Mouse (Mus musculus): ENCODE data around the gene Gmppb. TPM values are rescaled to one million over a fixed set of nuclear protein-coding genes. Genes with fewer than 3 reads are reported as not detected.

Gmppb gene
- polyA plus RNA-seq, 1 experiment from 2014 or later: 146 TPM

GRCm38 (mm10) chr9:108082549-108082948 lies 33.5 kb downstream of the Gmppb start:
- no peak for TF ChIP-seq CTCF (IDR thresholded peaks at IDR 0.05; ENCODE audit: low read depth)
- H3K27ac ChIP-seq (ENCODE audit: low read depth, low read length): no peak overlapping the region
- H3K4me3 ChIP-seq (ENCODE audit: low read depth, low read length): 0 out of 2 replicates have a peak overlapping the region, but pooled peaks have one; percentile 9
- H3K4me2 ChIP-seq (replicated peaks; ENCODE audit: low read depth): peak overlapping the region; percentile 39
- H3K4me1 ChIP-seq (replicated peaks; ENCODE audit: control insufficient read depth, insufficient read depth, low read length): peaks cover 17% of the 10 kb centered on the region
- no peak for ATAC-seq
- H3K9ac ChIP-seq (ENCODE audit: low read depth, low read length): peak overlapping the region; percentile 4; the same call in 1 of the 2 replicates
- no peaks in the 10 kb centered on the region for H3K9me3 ChIP-seq (ENCODE audit: control insufficient read depth)
- no peaks in the 10 kb centered on the region for H3K27me3 ChIP-seq (replicated peaks; ENCODE audit: control insufficient read depth, insufficient read depth, low read length)
- WGBS: 1% methylated on average over 19 of the region's 19 CpGs
- H3K36me3 ChIP-seq (ENCODE audit: control insufficient read depth, insufficient read depth): peaks cover 30% of the 10 kb centered on the region

DNA sequence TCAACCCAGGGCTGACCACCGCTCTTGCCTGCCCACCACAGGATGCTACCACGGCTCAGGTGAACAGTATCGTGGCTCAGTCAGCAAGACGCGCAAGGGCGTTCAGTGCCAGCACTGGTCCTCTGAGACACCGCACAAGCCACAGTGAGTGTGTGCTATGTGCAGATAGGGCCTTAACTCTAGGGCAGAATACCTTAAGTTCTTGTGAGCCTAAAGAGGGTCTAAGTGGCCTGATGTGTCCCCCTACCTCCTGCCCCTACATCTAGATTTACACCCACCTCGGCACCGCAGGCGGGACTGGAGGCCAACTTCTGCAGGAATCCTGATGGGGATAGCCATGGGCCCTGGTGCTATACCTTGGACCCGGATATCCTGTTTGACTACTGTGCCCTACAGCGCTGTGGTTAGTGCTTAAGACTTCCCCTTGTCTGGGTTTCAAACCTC lies 34.0 kb downstream of the Gmppb start, which contains the start of gene Rnf123:
Gene Rnf123 (minus strand): TSS at position 359 of the 444 bp plus-strand sequence.
- Histone ChIP-seq H3K4me1 (replicated peaks; ENCODE audit: control insufficient read depth, insufficient read depth, low read length) (peaks cover 17% of the 10 kb centered on the region), H3K4me2 (replicated peaks; ENCODE audit: low read depth) (peak within 1 kb of the TSS; percentile 39), H3K9ac (ENCODE audit: low read depth, low read length) (peak within 1 kb of the TSS; percentile 4; the same call in 1 of the 2 replicates), H3K36me3 (ENCODE audit: control insufficient read depth, insufficient read depth) (peaks cover 35% of the 10 kb centered on the region), H3K27me3 (replicated peaks; ENCODE audit: control insufficient read depth, insufficient read depth, low read length) (no peaks in the 10 kb centered on the region), H3K4me3 (ENCODE audit: low read depth, low read length) (0 out of 2 replicates have a peak within 1 kb of the TSS, but pooled peaks have one; percentile 9), H3K27ac (ENCODE audit: low read depth, low read length) (no peak within 1 kb of the TSS), H3K9me3 (ENCODE audit: control insufficient read depth) (no peaks in the 10 kb centered on the region)
- peak; percentile 12; the same call in 1 of the 2 replicates for ATAC-seq
- WGBS: 30% methylated on average over 12 of the region's 12 CpGs
- no peak for TF ChIP-seq CTCF (IDR thresholded peaks at IDR 0.05; ENCODE audit: low read depth)

- no peak overlapping the region for H3K4me3 ChIP-seq (ENCODE audit: low read depth, low read length)
- H3K9me3 ChIP-seq (ENCODE audit: control insufficient read depth): no peaks in the 10 kb centered on the region
- H3K27me3 ChIP-seq (replicated peaks; ENCODE audit: control insufficient read depth, insufficient read depth, low read length): no peaks in the 10 kb centered on the region
- no peak for TF ChIP-seq CTCF (IDR thresholded peaks at IDR 0.05; ENCODE audit: low read depth)
- ATAC-seq: no peak
- H3K4me2 ChIP-seq (replicated peaks; ENCODE audit: low read depth): no peak overlapping the region
- WGBS: 57% methylated on average over 6 of the region's 6 CpGs
- peaks cover 40% of the 10 kb centered on the region for H3K36me3 ChIP-seq (ENCODE audit: control insufficient read depth, insufficient read depth)
- no peak overlapping the region for H3K9ac ChIP-seq (ENCODE audit: low read depth, low read length)
- H3K4me1 ChIP-seq (replicated peaks; ENCODE audit: control insufficient read depth, insufficient read depth, low read length): peaks cover 17% of the 10 kb centered on the region
- no peak overlapping the region for H3K27ac ChIP-seq (ENCODE audit: low read depth, low read length)
Observed at GRCm38 (mm10) chr9:108083561-108083960, 34.5 kb downstream of the Gmppb start.

GRCm38 (mm10) chr9:108085261-108085660 lies 36.2 kb downstream of the Gmppb start:
- Histone ChIP-seq H3K36me3 (ENCODE audit: control insufficient read depth, insufficient read depth) (peaks cover 57% of the 10 kb centered on the region), H3K27ac (ENCODE audit: low read depth, low read length) (peak overlapping the region; percentile 22)
- WGBS: 70% methylated on average over 4 of the region's 4 CpGs

DNA sequence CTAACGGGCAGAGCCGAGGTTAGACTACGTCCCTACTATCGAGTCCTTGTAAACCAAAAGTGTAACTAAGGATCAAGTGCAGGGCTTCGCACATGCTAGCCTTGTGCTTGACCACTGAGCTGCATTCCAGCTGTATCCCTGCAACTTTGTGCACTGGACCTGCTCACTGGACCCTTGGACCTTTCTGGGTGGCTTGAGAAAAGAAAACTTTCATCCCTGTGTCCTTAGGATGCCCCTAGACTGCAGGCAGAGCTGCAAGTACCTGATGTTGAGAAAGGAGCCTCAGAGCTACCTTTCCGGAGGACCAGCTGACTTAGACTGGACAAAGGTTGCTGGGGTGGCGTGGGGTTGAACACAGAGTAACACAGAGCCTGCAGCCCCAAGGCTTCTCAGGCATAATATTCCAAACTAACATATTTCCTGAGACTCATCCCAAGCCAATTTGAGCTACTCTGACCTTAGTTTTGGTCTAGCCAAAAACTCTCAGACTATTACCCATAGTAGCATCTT lies 41.6 kb downstream of the Gmppb start:
- no peaks in the 10 kb centered on the region for H3K27me3 ChIP-seq (replicated peaks; ENCODE audit: control insufficient read depth, insufficient read depth, low read length)
- no peaks in the 10 kb centered on the region for H3K9me3 ChIP-seq (ENCODE audit: control insufficient read depth)
- peaks cover 62% of the 10 kb centered on the region for H3K36me3 ChIP-seq (ENCODE audit: control insufficient read depth, insufficient read depth)
- no peak overlapping the region for H3K27ac ChIP-seq (ENCODE audit: low read depth, low read length)
- H3K4me1 ChIP-seq (replicated peaks; ENCODE audit: control insufficient read depth, insufficient read depth, low read length): peaks cover 5% of the 10 kb centered on the region; the same call in 1 of the 2 replicates
- ATAC-seq: no peak
- 92% methylated on average over 7 of the region's 7 CpGs for WGBS
- no peak overlapping the region for H3K9ac ChIP-seq (ENCODE audit: low read depth, low read length)
- TF ChIP-seq CTCF (IDR thresholded peaks at IDR 0.05; ENCODE audit: low read depth): no peak
- no peak overlapping the region for H3K4me2 ChIP-seq (replicated peaks; ENCODE audit: low read depth)
- H3K4me3 ChIP-seq (ENCODE audit: low read depth, low read length): no peak overlapping the region

More at GRCm38 (mm10) chr9:108085261-108085660, 36.2 kb downstream of the Gmppb start:
- Histone ChIP-seq H3K4me2 (replicated peaks; ENCODE audit: low read depth) (no peak overlapping the region), H3K4me3 (ENCODE audit: low read depth, low read length) (no peak overlapping the region), H3K4me1 (replicated peaks; ENCODE audit: control insufficient read depth, insufficient read depth, low read length) (peaks cover 14% of the 10 kb centered on the region), H3K9ac (ENCODE audit: low read depth, low read length) (no peak overlapping the region), H3K9me3 (ENCODE audit: control insufficient read depth) (no peaks in the 10 kb centered on the region), H3K27me3 (replicated peaks; ENCODE audit: control insufficient read depth, insufficient read depth, low read length) (no peaks in the 10 kb centered on the region)
- TF ChIP-seq CTCF (IDR thresholded peaks at IDR 0.05; ENCODE audit: low read depth): no peak
- peak; percentile 62 for ATAC-seq

GRCm38 (mm10) chr9:108093586-108093985 lies 44.5 kb downstream of the Gmppb start:
- Histone ChIP-seq H3K4me2 (replicated peaks; ENCODE audit: low read depth) (peak overlapping the region; percentile 93), H3K9ac (ENCODE audit: low read depth, low read length) (peak overlapping the region; percentile 91), H3K27ac (ENCODE audit: low read depth, low read length) (peak overlapping the region; percentile 91), H3K27me3 (replicated peaks; ENCODE audit: control insufficient read depth, insufficient read depth, low read length) (no peaks in the 10 kb centered on the region), H3K9me3 (ENCODE audit: control insufficient read depth) (no peaks in the 10 kb centered on the region), H3K4me1 (replicated peaks; ENCODE audit: control insufficient read depth, insufficient read depth, low read length) (peaks cover 8% of the 10 kb centered on the region; the same call in 1 of the 2 replicates), H3K4me3 (ENCODE audit: low read depth, low read length) (peak overlapping the region; percentile 87), H3K36me3 (ENCODE audit: control insufficient read depth, insufficient read depth) (peaks cover 33% of the 10 kb centered on the region)
- ATAC-seq: no peak
- no peak for TF ChIP-seq CTCF (IDR thresholded peaks at IDR 0.05; ENCODE audit: low read depth)
- WGBS: 62% methylated on average over 10 of the region's 10 CpGs

Data from intestine, postnatal 0 days (tissue).